Mouse (Mus musculus) adrenal gland, adult 2 months (tissue): ENCODE measurements around the gene Olfr94. TPM values are rescaled to one million over a fixed set of nuclear protein-coding genes. Genes with fewer than 3 reads are reported as not detected.

Source experiments
- polyA plus RNA-seq: library from polyadenylated mRNA; depleted of rRNA; stranded (reverse); fragments of >200 nt; gene quantifications from 2 replicates; pipeline ENCODE4 v1.2.3, GENCODE M21; 2012; rRNA removed
- total RNA-seq, 2 experiments: library from RNA; stranded (reverse); gene quantifications; 2 replicates each; pipeline ENCODE4 v1.2.3; 2021

The Olfr94 gene
- total and polyA plus RNA-seq, 3 experiments = not detected

Other genes starting within 250 kb of the Olfr94 start
- gene Ppp1r11, start 249.3 kb downstream of the Olfr94 start, total RNA-seq = 100 to 1,000 TPM; 104 to 111 TPM
- gene Ppp1r11, start 249.3 kb downstream of the Olfr94 start, polyA plus RNA-seq = 21.4 and 23.1 TPM in 2 replicates
- gene Znrd1, start 242.4 kb downstream of the Olfr94 start, total RNA-seq = 10 to 100 TPM; 41.1 to 41.6 TPM
- 11.6 and 12.8 TPM in 2 replicates for gene Znrd1, start 242.4 kb downstream of the Olfr94 start, polyA plus RNA-seq
- gene Znrd1as, start 242.4 kb downstream of the Olfr94 start, total RNA-seq = 10 to 100 TPM; 12.4 to 14.8 TPM
- gene Znrd1as, start 242.4 kb downstream of the Olfr94 start, polyA plus RNA-seq = 0.32 and 0.57 TPM in 2 replicates
- gene 2410137M14Rik, start 219.8 kb downstream of the Olfr94 start, total RNA-seq = not detected
- gene 2410137M14Rik, start 219.8 kb downstream of the Olfr94 start, polyA plus RNA-seq = not detected in 2 replicates
- not detected for gene H2-M5, start 211.5 kb downstream of the Olfr94 start, total RNA-seq
- not detected in 2 replicates for gene H2-M5, start 211.5 kb downstream of the Olfr94 start, polyA plus RNA-seq
- 1 to 10 TPM; 2.0 to 2.1 TPM for gene Zfp57, start 199.8 kb downstream of the Olfr94 start, total RNA-seq
- 0.70 and 0.98 TPM in 2 replicates for gene Zfp57, start 199.8 kb downstream of the Olfr94 start, polyA plus RNA-seq
- not detected for gene Mog, start 177.6 kb downstream of the Olfr94 start, total RNA-seq
- not detected in 2 replicates for gene Mog, start 177.6 kb downstream of the Olfr94 start, polyA plus RNA-seq
- gene Gabbr1, start 155.0 kb downstream of the Olfr94 start, total RNA-seq = 10 to 100 TPM; 22.5 to 25.7 TPM
- 28.3 and 29.1 TPM in 2 replicates for gene Gabbr1, start 155.0 kb downstream of the Olfr94 start, polyA plus RNA-seq
- gene Olfr90, start 112.5 kb downstream of the Olfr94 start, total RNA-seq = not detected
- gene Olfr90, start 112.5 kb downstream of the Olfr94 start, polyA plus RNA-seq = not detected in 2 replicates
- not detected for gene Olfr91, start 102.7 kb downstream of the Olfr94 start, total RNA-seq
- gene Olfr91, start 102.7 kb downstream of the Olfr94 start, polyA plus RNA-seq = not detected in 2 replicates
- gene Olfr92, start 80.9 kb downstream of the Olfr94 start, total RNA-seq = not detected
- not detected in 2 replicates for gene Olfr92, start 80.9 kb downstream of the Olfr94 start, polyA plus RNA-seq
- not detected for gene Olfr93, start 39.5 kb downstream of the Olfr94 start, total RNA-seq
- gene Olfr93, start 39.5 kb downstream of the Olfr94 start, polyA plus RNA-seq = not detected in 2 replicates
- not detected for gene Ubd, start 7.1 kb downstream of the Olfr94 start, total RNA-seq
- gene Ubd, start 7.1 kb downstream of the Olfr94 start, polyA plus RNA-seq = not detected in 2 replicates
- not detected for gene Olfr95, start 12.1 kb upstream of the Olfr94 start, total RNA-seq
- gene Olfr95, start 12.1 kb upstream of the Olfr94 start, polyA plus RNA-seq = not detected in 2 replicates
- not detected for gene Olfr96, start 19.2 kb upstream of the Olfr94 start, total RNA-seq
- gene Olfr96, start 19.2 kb upstream of the Olfr94 start, polyA plus RNA-seq = not detected in 2 replicates
- gene Olfr97, start 36.3 kb upstream of the Olfr94 start, total RNA-seq = not detected
- gene Olfr97, start 36.3 kb upstream of the Olfr94 start, polyA plus RNA-seq = not detected in 2 replicates
- gene Olfr98, start 62.8 kb upstream of the Olfr94 start, total RNA-seq = not detected
- not detected in 2 replicates for gene Olfr98, start 62.8 kb upstream of the Olfr94 start, polyA plus RNA-seq
- 1 to 10 TPM; 3.3 to 6.6 TPM for gene H2-M3, start 69.2 kb upstream of the Olfr94 start, total RNA-seq
- 3.5 and 4.3 TPM in 2 replicates for gene H2-M3, start 69.2 kb upstream of the Olfr94 start, polyA plus RNA-seq
- gene Olfr99, start 82.5 kb upstream of the Olfr94 start, total RNA-seq = not detected
- gene Olfr99, start 82.5 kb upstream of the Olfr94 start, polyA plus RNA-seq = not detected in 2 replicates
- gene Olfr101, start 103.3 kb upstream of the Olfr94 start, total RNA-seq = not detected
- gene Olfr101, start 103.3 kb upstream of the Olfr94 start, polyA plus RNA-seq = not detected in 2 replicates
- gene Olfr102, start 116.1 kb upstream of the Olfr94 start, total RNA-seq = not detected
- gene Olfr102, start 116.1 kb upstream of the Olfr94 start, polyA plus RNA-seq = not detected in 2 replicates
- gene Olfr103, start 138.7 kb upstream of the Olfr94 start, total RNA-seq = not detected
- not detected in 2 replicates for gene Olfr103, start 138.7 kb upstream of the Olfr94 start, polyA plus RNA-seq
- gene Olfr104-ps, start 158.6 kb upstream of the Olfr94 start, total RNA-seq = not detected
- not detected in 2 replicates for gene Olfr104-ps, start 158.6 kb upstream of the Olfr94 start, polyA plus RNA-seq
- gene Olfr105-ps, start 178.0 kb upstream of the Olfr94 start, total RNA-seq = not detected
- not detected in 2 replicates for gene Olfr105-ps, start 178.0 kb upstream of the Olfr94 start, polyA plus RNA-seq
- gene Olfr106-ps, start 189.4 kb upstream of the Olfr94 start, total RNA-seq = not detected
- gene Olfr106-ps, start 189.4 kb upstream of the Olfr94 start, polyA plus RNA-seq = not detected in 2 replicates
- gene Olfr107, start 198.2 kb upstream of the Olfr94 start, total RNA-seq = not detected
- gene Olfr107, start 198.2 kb upstream of the Olfr94 start, polyA plus RNA-seq = not detected in 2 replicates
- gene Olfr108, start 244.5 kb upstream of the Olfr94 start, total RNA-seq = not detected
- not detected in 2 replicates for gene Olfr108, start 244.5 kb upstream of the Olfr94 start, polyA plus RNA-seq